Mouse (Mus musculus): ENCODE results near the gene Sass6.
"Not testable (repeated sequence)": the region's sequence is repeated elsewhere in the genome, so short reads cannot be mapped to it uniquely, and the experiment has no call there.

Sass6 gene

GRCm38 (mm10) chr3:116594728-116595602 is at the start of gene Sass6:
Gene Sass6 (plus strand): TSS chr3:116594982.
- peak; percentile 97 to 99 for DNase-seq (ENCODE audit: inconsistent age in 2 of 2, low spot score in 1 of 2)

DNA sequence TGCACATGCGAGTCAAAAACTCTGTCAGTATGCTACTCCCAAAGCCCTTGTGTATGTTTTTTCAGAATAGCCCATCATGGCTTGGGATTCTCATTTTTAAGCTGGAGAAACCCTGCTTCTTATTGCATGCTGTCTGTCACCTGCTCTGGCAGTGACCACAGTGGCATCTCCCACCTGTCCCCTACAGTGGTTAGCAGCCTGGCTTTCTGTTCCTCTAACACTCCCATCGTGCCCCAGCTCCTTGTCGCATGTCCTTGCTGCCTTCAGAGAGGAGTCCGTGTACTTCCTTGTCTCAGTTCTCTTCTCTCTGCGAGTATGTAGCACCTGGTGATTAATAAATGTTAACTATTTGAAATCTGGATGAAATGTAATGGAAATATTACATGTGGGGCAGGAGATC is 47.4 kb upstream of the Sass6 start:
- no peak for DNase-seq (ENCODE audit: inconsistent age in 2 of 2, low spot score in 1 of 2)

GRCm38 (mm10) chr3:116551362-116551761 is 43.4 kb upstream of the Sass6 start:
- no peak for DNase-seq (ENCODE audit: inconsistent age in 2 of 2, low spot score in 1 of 2)

DNA sequence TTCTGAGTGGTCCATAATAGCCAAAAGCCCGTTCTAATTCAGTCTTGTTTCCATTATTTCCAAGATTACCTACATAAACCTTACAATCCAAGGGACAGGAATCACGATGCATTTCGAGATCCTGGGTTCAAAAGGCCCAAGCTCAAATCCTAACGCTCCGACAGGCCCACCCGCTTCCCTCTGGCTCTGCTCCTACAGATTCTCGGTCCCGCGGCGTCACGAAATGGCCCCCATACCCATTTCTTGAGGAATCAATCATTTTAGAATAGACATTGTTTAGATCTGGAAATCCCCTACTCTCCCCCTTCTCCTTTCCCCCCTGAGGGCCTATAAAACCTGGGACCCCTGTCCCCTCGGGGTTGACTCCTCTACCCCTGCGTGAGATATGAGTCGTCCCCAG is 33.5 kb upstream of the Sass6 start:
- DNase-seq (ENCODE audit: inconsistent age in 2 of 2, low spot score in 1 of 2) = not testable (repeated sequence)

DNA sequence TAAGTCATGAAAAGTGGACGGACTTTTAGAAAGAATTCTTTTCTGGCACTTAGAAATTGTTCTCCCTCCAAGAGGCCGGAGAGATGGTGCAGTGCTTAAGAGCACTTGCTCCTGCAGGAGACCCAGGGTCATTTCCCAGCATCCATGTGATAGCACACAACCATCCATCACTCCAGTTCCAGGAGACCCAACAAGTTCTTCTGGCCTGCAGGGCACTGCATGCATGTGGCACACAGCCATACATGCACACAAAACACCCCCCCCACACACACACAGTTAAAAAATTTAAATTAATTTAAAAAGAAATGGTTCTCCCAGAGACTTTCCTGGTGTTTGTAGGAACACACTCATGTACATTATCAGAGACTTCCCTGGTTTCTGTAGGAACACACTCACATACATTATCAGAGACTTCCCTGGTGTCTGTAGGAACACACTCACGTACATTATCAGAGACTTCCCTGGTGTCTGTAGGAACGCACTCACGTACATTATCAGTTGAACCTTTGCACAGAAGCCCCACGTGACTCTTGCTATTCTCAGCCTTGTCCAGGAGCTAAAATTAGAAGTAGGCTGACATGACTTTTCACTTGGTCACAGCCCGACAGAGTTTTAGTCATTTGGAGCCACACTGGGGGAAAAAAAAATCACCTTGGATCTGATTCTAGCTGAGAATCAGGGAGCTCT is 32.2 kb upstream of the Sass6 start, which contains the start of gene Lrrc39:
Gene Lrrc39, plus strand, starts transcription at position 566 of the 687 bp plus-strand sequence.
- DNase-seq (ENCODE audit: inconsistent age in 2 of 2, low spot score in 1 of 2) = peak; percentile 21 to 74

GRCm38 (mm10) chr3:116563095-116563492 is 31.7 kb upstream of the Sass6 start:
- no peak for DNase-seq (ENCODE audit: inconsistent age in 2 of 2, low spot score in 1 of 2)

DNA sequence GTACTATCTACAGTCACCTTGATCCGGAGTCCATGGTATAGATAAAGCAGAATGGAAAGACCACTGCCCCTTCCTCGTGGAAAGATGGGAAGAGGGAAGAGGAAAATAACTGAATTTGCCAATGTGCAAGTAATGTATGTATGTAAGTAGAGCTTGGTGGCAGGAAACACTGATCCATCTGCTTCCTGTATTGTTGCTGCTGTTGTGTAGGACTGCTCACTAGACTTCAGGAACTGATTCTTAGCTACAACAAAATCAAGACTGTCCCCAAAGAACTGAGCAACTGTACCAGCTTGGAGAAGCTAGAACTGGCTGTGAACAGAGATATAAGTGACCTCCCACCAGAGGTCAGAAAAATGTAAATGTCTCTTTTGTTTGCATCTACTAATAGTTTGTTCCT is 24.2 kb upstream of the Sass6 start:
- DNase-seq (ENCODE audit: inconsistent age in 2 of 2, low spot score in 1 of 2) = no peak

DNA sequence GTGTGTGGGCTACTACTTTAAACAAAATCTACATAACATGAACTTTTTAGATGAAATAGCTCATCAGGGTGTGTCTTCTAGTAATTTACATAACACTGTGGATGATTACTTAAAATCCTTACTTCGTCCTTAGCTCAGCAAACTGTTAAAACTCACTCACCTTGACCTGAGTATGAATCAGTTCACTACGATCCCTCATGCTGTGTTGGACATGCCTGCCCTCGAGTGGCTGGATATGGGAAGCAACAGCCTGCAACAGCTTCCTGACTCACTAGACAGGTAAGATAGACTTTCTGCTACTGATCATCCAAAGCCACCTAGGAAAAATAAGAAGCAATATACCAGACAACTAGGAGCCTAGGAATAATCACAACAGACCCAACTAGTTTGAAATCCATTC is 17.5 kb upstream of the Sass6 start:
- DNase-seq (ENCODE audit: inconsistent age in 2 of 2, low spot score in 1 of 2) = peak; percentile 10 to 70

DNA sequence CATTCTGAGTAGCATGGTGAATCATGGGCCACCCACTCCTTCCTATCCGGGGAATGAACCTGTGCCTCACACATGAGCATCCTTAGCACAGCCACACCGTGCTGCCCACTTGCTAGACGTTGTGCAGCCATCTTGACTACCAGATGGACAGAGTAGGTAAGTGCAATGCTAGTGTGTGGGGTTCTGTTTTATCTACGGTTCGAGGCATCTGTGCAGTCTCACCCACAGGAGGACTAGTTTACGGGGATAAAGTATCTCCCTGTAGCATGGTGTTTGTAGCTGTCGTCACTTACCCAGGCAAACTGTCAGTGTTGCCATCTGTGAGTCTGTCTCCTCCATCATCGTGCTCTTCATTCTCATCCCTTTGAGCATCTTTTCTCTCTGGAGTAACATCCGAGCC is 12.6 kb upstream of the Sass6 start:
- DNase-seq (ENCODE audit: inconsistent age in 2 of 2, low spot score in 1 of 2) = no peak

- DNase-seq (ENCODE audit: inconsistent age in 2 of 2, low spot score in 1 of 2) = no peak
These were observed 580 bp upstream of the Sass6 start for GRCm38 (mm10) chr3:116594076-116594727.

GRCm38 (mm10) chr3:116595603-116595991 is 815 bp downstream of the Sass6 start:
- DNase-seq (ENCODE audit: inconsistent age in 2 of 2, low spot score in 1 of 2) = no peak

- DNase-seq (ENCODE audit: inconsistent age in 2 of 2, low spot score in 1 of 2) = no peak
These were observed 4.9 kb downstream of the Sass6 start for GRCm38 (mm10) chr3:116599705-116600104.

DNA sequence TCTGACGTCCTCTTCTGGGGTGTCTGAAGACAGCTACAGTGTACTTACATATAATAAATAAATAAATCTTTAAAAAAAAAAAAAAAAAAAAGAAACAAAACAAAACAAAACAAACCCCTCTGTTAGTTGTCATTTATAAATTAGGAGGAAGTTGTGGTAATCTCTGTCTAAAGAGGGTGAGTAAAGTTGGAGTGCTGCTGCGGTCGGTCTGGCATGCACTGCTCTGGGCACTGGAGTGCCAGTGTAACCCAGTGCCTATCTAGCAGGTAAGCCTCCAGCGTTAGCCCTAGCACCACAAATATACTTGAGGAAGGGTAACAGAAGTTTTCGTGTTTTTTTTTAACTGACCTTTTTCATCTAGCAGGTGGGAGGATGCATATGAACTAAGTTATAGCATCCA is 6.2 kb downstream of the Sass6 start:
- no peak for DNase-seq (ENCODE audit: inconsistent age in 2 of 2, low spot score in 1 of 2)

DNA sequence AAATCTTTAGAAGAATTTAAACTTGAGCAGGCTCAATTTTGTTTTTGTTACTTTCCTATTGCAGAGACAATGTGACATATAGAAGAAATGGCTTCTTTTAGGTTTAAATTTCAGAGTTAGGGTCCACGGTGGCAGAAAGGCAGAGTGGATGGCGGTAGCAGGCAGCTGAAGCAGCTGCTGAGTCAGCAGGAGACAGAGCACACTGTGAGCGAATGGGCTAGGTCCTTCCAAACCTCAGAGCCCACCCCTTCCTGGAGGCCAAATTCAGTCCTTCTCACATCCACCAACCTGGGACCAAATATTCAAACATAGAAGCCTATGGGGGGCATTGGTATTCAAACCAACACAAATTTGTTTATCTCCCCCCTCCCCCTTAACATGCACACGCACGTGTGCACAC is 7.0 kb downstream of the Sass6 start:
- no peak for DNase-seq (ENCODE audit: inconsistent age in 2 of 2, low spot score in 1 of 2)

DNA sequence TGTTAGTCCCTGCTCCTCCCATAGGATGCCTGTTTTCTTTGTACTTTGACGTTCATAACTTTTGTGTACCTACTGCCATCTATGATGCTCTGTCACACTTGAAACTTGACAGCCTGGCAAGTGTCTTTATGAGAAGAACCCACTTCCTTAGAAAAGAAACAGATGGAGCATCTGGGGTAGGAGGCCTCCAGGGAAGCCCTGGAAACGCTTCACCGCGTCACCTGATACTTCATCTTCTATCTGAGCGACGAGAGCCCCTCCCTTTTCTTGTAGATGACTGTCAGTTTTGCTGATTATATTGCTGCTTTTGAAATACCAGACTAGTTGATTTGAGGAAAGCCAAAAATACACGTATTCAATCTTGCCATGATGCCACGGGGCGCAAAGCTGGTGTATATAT is 9.8 kb downstream of the Sass6 start:
- DNase-seq (ENCODE audit: inconsistent age in 2 of 2, low spot score in 1 of 2) = no peak

GRCm38 (mm10) chr3:116614295-116614892 is 19.6 kb downstream of the Sass6 start, which contains the start of gene Trmt13:
Gene Trmt13 (minus strand): TSS chr3:116614587.
- no peak for DNase-seq (ENCODE audit: inconsistent age in 2 of 2, low spot score in 1 of 2)

DNA sequence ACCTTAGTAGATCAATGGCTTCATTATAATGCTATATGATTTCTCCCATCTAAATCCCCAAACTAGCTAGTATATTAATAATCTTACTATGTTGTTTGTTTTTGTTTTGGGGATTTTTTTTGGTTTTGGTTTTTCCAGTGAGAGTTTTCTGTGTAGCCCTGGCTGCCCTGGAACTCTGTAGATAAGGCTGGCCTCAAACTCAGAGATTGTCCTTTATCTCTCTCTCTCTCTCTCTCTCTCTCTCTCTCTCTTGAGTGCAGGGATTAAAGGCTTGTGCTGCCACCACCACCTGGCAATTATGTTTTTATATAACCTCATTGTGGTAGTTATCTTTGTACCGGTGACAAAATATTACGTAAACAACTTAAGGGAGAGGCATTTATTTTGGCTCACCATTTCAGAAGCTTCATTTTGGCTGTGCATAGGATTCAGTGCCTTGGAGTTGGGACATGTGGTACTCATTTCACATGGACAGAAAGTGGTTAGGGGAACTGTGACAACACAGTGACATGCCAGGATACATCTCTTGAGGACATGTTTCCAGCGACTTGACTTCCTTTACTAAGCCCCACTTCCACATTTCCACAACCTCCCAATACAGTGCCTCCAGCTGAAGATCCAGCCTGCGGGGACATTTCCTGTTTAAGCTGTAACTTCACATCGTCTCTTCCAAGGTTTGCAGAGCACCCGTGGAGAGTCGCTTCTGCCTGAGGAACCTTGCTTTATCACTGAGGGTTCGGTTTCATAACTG is 20.7 kb downstream of the Sass6 start:
- no peak for DNase-seq (ENCODE audit: inconsistent age in 2 of 2, low spot score in 1 of 2)

GRCm38 (mm10) chr3:116618855-116619254 is 24.1 kb downstream of the Sass6 start:
- no peak for DNase-seq (ENCODE audit: inconsistent age in 2 of 2, low spot score in 1 of 2)

DNA sequence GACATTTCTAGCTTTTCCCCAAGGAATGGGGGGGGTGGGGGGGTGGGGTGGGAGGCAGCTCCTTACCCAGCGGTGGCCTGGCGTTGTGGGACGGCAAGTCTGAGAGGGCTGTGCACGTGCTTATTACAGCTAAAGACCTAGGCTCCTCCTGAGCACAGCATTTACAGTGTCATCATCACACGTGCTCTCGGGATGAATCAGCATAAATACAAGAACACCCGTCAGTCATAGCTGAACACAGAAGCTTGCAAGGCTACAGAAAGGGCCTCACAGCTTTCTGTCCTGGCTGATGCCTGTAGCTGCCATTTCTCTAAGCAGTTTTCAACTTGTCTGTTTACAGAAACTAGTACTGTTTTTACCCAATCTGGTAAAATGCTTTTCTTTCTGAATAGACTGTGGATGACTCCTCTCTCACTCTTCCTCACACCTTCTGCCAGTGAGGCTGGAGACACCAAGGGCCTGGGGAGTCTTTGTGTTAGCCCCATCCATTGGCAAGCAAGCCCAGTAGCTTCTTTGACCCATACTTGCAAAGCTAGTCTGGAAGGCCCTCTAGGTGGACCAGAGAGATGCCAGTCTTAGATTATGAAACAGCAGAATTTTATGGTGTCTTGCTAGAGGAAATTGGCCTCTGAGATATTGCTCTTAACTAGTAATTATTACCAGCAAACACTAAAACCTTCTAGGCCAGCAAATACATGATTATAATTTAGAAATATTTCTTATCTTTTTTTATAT is 26.0 kb downstream of the Sass6 start:
- no peak for DNase-seq (ENCODE audit: inconsistent age in 2 of 2, low spot score in 1 of 2)

DNA sequence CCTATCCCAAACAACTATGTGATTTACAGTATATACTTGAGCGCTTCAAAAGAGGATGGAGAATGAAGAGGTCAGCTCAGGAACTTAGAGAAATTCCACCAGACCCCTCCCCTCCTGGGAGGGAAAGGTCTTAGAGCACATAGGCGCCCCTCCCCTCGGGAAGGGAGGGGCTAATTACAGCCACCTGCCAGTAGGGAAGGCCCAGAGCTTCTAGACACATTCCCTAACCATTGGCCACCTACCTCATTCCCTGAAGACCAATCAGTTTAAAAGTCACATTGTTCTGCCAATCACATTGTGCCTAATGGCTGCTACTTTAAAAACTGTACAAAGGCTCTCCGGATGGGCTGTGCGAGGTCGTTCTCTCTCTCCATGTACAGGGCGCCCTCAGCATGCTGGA is 27.9 kb downstream of the Sass6 start:
- no peak for DNase-seq (ENCODE audit: inconsistent age in 2 of 2, low spot score in 1 of 2)

Data from adrenal gland, adult (tissue).